Mouse (Mus musculus) thymus, postnatal 25 days (tissue): ENCODE data around the gene Fgf13.

Experiments
- DNase-seq: peaks from one replicate; pipeline ENCODE4 v3.0.0; 2022

Fgf13 gene

DNA sequence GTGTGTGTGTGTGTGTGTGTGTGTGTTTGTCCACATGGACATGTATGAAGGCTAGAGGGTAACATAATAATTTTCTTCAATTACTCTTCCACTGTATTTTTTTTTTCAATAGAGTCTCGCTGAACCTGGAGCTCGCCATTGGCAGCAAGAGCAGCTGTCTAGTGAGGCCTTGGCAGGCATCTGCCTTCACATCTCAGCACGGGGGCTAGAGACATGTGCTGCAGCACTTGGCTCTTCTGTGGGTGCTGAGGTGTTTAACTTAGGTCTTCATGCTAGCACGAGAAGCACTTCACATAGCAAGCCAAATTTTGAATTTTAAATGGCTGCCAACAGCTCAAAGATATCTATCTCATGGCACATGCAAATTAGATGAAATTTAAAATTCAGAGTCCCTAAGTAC lies 380.9 kb downstream of the Fgf13 start:
- DNase-seq = no peak

DNA sequence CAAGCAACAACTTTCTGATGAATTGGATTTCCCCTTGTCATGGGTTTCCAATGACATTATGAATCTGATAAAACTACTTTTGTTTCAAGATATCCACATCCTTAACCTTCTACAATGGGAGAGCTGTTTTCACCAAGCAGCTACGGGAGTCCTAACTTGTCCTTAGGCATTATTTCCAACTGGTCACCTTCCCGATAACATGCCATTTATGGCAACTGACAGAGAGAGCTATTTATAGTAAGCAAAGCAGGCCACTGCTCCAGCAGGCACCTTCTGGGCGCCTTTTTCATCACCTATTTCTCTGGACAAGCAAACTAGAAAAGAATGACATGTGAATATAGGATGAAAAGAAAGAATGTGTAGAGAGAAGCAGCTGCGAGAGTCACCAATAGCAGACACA lies 385.5 kb downstream of the Fgf13 start:
- DNase-seq = no peak

DNA sequence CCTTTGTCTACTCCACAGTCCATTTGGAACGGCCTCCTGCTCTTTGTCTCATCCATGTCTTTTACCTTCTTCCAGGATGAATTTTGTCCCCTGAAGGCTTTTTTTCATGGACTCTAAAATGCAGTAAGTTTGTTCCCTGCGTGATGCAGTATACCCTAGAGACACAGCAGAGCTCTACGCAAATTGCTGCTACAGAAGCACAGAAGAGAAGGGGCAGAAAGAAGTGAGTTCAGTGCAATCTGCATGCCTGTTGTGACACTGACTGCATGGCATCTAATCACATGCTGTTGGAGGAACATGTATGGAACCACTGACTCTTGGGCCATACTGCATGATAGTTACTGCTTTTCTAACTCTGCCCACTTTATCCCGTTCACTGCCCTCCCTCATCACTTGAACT lies 388.2 kb downstream of the Fgf13 start:
- DNase-seq = no peak

DNA sequence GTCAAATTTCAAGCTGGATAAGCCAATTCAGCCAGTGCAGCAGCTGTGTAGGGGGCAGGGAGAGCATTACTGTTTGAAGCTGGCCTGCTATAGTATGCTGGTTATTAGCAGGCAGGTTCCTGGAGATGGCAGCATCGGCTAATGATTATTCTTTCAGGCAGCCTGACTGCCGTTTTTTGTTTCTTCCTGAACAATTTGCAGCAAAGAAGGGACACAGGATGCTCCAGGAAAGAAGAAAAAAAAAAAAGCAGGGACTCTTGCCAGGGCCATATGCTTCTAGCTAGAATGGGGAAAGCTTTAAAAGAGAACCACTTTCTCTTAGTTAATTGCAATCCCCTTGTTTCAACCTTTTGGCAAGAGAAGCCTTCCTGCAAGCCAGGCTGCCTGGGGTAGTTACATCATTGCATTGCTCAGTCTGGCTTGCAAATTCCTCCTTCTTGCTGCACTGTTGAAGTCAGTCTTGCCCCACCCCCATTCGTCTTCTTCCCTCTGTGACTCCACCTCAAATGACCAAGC lies 388.7 kb downstream of the Fgf13 start:
- no peak for DNase-seq

DNA sequence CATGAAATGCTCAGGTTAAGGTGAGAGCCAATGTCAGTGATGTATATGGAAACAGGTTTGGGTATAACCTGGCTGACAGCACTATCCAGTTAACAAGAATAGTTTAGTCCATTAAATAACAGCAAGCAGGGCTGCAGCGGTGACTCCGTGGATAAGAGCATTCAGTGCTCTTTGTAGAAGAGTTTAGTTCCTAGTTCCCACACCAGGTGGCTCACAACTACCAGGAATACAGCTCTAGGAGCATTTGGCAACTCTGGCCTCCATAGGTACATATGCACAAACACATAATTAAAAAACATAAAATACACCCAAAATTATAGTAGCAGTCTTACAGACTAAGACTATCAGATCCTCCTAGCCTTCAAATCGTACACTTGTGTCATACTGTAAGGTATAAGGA lies 390.2 kb downstream of the Fgf13 start:
- no peak for DNase-seq

DNA sequence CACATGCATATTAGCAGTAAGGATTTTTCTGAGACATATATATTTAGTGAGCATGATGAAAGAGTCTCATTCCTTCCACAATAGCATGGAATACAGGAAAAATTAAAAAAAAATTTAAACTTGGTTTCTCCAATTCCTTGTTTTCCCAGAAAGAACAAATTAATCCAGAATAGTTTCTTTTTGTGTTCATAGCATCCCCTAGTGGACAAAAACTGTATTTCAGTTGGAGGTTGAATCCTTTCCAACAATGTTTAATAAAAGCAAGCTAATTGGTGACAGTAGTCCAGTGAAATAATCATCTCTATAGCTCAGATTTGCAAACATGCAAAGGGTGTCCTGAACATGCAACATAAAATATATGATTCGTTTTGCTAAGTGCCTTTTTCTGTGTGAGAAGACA lies 395.7 kb downstream of the Fgf13 start:
- no peak for DNase-seq

DNA sequence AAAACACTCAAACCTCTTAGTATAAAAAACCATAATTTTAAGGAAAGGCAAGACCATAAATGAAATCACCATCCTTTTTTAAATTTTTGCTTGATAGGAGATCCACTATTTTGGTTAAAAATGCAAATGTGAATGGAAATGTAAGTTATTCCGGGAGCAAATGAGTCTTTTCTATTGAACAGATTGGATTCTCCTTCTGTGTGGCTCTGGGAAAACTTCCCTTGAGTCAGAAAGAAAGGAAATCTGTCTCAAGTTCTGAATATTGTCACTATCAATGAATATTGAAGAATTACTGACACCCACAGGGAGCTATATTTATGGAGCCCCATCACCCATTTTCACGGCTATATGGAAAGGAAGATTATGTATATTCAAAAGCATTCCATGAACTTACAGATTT lies 401.1 kb downstream of the Fgf13 start:
- DNase-seq = no peak

DNA sequence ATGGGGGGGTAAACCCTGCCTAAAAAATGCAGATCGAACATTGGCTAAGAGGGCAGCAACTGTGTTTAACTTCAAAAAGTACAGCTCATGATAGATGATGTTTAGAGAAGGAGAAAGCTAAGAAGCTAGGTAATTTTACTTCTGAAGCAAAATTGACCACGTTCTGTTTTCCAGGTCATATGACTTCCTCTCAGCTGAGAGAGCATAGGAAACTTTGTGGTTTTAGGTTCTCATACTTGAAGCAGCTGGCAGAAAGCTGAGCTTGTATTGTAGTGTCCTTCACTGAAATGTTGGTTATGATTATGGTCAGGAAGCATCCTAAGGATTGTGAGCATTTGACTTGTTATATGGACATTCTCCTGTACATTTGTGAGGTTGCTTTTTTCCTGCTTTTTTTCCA lies 425.9 kb downstream of the Fgf13 start:
- no peak for DNase-seq

DNA sequence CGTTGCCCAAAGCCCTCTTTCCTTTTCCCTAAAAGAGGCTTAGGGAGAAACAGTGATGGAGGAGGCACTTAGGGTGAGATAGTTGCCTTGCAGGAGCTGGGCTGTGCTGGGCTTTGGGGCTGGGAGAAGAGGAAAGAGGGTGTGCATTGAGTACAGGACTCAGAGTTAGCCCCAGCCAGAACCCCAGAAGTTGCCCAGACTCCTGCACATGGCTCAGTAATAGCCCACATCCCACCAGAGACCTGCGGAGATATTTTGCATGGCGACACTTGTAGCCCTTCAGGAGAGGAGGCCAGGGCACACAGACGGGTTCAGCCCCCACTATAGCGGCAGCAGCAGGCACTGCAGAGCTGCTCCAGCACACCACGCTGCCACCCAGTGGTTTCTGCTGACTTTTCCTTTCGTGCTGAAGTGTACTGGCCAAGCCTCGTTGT lies 432.9 kb downstream of the Fgf13 start:
- DNase-seq = peak; percentile 60

DNA sequence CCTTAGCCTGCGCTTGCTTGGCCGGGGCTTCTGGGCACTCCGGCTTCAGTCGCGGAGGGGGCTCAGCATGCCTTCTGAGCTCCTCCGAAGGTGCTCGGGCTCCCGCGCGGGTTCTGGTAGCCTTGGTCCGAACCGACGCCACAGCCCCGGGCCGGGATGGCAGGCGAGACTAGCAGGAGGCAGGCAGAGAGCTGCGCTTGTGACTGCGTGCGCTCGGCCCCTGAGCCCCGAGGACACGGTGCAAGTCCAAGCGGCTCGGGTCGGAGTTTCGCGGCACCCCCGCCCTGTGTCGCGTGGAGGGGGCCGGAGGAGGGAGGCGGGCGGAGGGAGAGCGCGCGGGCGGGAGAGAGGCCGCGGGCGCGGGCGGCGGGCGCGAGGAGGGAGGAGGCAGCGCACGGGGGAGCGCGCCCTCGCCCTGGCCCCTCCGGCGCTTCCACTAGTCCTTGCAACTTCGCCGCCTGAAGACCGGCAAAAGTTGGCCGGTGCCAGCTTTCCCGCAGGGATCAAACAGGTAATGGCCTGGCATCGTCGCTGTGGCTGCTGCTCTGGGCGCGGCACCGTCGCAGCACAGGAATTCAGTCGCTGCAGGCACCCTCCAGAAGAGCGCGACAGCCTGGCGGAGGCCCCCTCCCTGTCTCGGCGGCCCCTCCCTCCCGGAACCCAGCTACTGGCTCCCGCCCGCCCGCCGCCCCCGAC lies 433.6 kb downstream of the Fgf13 start:
- peak; percentile 68 for DNase-seq

DNA sequence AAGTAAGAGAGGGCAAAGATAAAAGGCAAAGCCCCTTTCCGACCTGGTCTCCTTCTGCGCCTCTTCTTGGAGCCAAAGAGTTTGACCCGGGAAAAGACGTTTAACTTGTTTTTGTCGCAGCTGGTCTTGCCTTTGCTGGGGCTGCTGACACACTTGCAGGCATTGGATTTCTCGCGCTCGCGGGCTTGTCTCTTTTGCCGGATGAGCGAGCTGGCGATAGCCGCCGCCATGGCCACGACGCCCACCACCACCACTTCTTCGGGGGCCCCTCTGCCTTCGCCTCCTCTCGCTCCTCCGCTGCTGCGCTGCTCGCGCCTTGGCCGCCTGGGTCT lies 434.1 kb downstream of the Fgf13 start:
- DNase-seq = no peak

DNA sequence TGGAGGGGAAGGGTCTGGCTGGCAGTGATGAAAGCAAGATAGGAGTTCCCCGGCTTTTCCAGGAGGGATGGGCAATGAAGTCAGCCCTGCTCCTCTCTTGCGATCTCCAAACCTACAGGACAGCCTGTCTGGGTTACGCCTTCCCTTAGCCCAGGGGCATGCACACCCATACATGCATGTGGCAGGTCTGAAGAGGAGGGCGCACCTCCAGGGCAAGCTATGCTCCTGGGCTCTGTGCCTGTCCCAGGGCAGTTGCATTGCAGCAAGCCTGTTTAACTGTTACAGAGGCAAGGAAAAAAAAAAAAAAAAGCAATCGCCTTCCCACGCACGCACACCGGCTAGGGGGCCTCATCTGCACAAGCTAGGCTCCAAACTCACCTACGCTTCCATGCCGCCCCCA lies 434.5 kb downstream of the Fgf13 start:
- peak; percentile 31 for DNase-seq

DNA sequence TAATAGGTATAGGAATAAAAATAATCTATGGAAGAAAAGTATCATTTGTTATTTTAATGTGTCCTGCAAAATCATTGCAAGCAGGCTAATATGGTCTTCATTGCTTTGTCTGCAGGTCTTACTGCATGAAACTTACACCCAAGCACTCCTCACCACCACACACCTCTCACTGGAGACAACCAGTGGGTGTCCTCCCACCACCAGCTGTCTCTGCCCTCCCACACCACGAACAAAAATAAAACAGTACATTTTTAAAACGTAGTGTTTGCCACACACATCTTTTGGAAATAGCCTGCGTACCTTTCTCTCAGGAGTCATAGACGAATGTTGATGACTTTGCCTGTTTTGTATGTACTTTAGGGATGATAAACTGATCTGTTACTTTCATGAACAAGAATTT lies 441.2 kb downstream of the Fgf13 start:
- DNase-seq = no peak

DNA sequence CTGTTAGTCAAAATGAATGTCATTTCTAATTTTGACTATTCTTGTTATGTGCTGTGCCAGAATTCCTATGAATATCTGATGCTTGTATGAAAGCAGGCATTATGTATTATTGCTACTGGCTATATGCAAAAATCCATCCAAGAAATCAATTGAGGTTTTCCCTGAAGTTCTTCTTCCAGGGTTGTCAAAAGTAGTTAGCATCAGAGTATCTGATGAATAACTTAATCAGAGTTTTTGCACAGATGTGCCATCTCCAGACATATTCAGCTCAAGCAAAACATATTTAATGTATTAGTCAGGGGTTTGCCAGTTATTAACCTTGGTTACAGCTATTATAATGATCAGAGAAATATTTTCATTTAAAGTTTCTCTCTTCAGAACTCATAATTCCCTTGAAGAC lies 454.7 kb downstream of the Fgf13 start:
- no peak for DNase-seq

DNA sequence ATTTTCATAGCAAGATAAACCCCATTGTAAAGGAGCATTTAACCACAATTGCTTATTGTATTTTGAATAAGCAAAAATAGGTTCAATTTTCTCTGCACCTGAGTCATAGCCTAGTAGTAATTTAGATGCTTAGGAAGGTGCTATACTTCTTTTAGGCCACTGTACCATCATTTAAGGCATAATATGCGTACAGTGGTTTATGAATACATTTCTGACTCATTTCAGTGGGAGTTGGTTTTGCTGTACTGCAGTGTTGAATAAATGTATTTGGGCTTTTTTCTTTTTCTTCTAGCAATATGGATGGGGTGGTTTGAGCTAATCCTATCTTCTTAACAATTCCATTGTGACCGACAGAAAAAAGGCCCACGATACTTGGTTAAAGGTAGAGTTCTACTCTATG lies 481.9 kb downstream of the Fgf13 start:
- DNase-seq = no peak

DNA sequence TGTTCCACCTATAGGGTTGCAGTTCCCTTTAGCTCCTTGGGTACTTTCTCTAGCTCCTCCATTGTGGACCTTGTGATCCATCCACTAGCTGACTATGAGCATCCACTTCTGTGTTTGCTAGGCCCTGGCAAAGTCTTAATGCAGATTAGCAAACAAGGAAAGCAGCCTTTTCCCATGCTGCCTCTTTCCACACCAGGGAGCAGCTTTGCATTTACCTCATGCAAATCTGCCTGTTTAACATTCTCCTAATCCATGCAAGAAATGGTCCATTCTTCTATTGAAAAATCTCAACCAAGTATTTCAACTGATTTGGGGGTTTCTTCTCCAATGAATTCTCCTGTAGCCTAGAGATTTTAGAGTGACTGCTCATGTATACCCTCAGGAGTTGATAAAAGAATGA lies 487.4 kb downstream of the Fgf13 start:
- DNase-seq = no peak

DNA sequence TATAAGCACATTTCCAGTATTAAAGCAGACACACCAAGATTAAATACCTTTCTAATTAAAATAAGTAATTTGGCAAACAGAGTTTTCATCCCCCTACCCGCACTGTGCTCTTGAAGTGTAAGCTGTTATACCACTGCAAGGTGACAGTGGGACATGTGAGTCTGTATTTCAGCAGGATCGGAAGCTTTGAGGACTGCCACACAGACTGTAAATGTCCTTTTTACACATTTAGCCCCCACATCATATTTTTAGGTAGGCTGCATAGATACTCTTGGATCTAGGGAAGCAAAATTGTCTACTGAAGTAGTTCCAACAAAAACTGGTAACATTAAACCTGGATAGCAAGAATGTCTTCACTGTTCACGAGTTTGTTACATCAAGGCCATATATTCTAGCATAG lies 495.8 kb downstream of the Fgf13 start:
- DNase-seq = no peak

DNA sequence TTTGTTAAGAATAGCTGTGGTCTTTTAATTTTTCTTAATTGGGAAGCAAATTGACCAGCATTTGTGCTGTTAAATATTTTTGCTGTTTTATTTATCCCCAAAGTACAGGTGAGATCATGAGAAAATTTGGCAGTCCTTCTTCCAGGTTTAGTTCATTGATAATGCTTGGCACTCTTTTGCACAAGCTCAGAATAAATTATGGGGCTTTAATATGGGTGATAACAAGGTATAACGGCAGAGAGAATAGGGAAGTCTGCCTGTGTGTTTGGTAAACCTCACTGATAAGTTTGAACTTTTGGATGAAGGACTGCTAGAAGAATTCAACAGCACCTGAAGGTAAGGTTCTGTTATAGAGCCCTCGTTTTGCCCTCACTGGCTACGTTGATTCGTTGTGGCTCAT lies 504.7 kb downstream of the Fgf13 start:
- no peak for DNase-seq

DNA sequence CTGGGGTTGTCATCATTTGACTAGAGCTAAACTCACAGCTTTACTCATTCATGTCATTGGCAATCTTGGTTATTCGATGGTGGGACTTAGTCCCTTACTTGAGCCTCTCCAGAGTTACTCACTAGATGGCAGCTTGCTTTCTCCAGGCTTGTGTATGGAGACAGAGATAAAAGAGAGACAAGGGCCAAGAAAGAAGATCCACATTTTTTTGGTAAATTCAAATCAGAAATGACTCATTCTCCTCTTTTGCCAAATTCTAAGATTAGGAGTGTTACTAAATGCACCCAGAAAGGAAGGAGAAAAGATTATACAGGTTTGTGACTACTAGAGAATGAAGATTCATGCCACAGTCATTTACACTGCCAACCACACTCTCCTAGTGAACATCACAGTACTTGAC lies 532.9 kb downstream of the Fgf13 start:
- DNase-seq = no peak
